Mouse (Mus musculus): Measurements from ENCODE around the gene Adam12. TPM values are rescaled to one million over a fixed set of nuclear protein-coding genes. Genes with fewer than 3 reads are reported as not detected.

The Adam12 gene
- polyA plus RNA-seq, 1 experiment from 2014 or later, result 0.57 TPM

DNA sequence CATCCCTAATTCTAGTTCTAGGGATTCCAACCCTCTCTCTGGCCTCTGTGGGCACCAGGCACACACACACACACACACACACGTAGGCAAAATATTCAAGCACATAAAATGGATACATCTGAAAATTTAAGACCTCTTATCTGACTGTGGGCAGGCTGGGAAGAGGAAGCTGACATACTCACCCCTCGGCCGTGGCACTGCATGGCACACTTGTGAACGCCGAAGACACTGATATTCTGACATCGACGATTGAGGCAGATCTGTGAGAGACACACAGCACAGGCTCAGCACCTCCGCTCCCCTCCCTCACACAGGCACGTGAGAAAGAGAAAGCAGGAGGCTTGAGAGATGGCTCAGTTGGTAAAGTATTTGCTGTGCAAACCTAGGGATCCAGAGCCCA, 315.7 kb downstream of the Adam12 start:
- Histone ChIP-seq H3K36me3 (ENCODE audit: control insufficient read depth, insufficient read depth, low read length) (no peaks in the 10 kb centered on the region), H3K9me3 (ENCODE audit: control insufficient read depth, low read length) (no peaks in the 10 kb centered on the region), H3K27me3 (ENCODE audit: control insufficient read depth, insufficient read depth, low read length) (no peaks in the 10 kb centered on the region), H3K4me1 (replicated peaks; ENCODE audit: control insufficient read depth, insufficient read depth) (no peaks in the 10 kb centered on the region), H3K4me3 (ENCODE audit: low read depth, low read length) (no peak overlapping the region), H3K9ac (ENCODE audit: low read length) (no peak overlapping the region), H3K4me2 (replicated peaks; ENCODE audit: low read depth) (no peak overlapping the region), H3K27ac (replicated peaks) (no peak overlapping the region)
- DNase-seq (ENCODE audit: low spot score) (no peak), ATAC-seq (ENCODE audit: low FRiP score, low TSS enrichment) (no peak)
- no peak for TF ChIP-seq EP300 (optimal IDR thresholded peaks at IDR 0.05)
- TF ChIP-seq CTCF (IDR thresholded peaks at IDR 0.05; ENCODE audit: low read depth), result no peak
- 74% methylated on average over 9 of the region's 9 CpGs for WGBS

DNA sequence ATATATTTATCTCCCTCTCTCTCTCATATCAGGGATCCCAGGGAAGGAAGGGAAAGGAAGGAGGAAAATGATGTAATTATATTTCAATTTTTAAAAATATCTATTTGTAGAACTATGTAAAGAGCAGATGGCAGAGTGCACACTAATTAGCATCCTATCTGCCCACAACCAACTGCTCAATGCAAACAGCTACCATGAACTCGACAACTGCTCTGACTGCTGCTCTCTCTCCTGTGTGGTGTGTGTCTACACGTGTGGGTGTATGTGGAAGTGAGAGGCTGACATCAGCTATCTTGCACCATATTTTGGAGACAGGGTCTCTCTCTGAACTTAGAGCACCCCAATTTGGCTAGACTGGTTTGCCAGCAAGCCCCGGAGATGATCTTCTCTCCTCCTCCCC, 320.1 kb downstream of the Adam12 start:
- no peak overlapping the region for H3K27ac ChIP-seq (replicated peaks)
- ATAC-seq (ENCODE audit: low FRiP score, low TSS enrichment) (no peak), DNase-seq (ENCODE audit: low spot score) (no peak)
- H3K27me3 ChIP-seq (ENCODE audit: control insufficient read depth, insufficient read depth, low read length), result no peaks in the 10 kb centered on the region
- H3K9me3 ChIP-seq (ENCODE audit: control insufficient read depth, low read length), result no peaks in the 10 kb centered on the region
- no peak overlapping the region for H3K4me3 ChIP-seq (ENCODE audit: low read depth, low read length)
- 80% methylated on average over 3 of the region's 3 CpGs for WGBS
- no peak overlapping the region for H3K9ac ChIP-seq (ENCODE audit: low read length)
- H3K36me3 ChIP-seq (ENCODE audit: control insufficient read depth, insufficient read depth, low read length), result no peaks in the 10 kb centered on the region
- H3K4me2 ChIP-seq (replicated peaks; ENCODE audit: low read depth), result no peak overlapping the region
- TF ChIP-seq EP300 (optimal IDR thresholded peaks at IDR 0.05) (no peak), CTCF (IDR thresholded peaks at IDR 0.05; ENCODE audit: low read depth) (no peak)
- H3K4me1 ChIP-seq (replicated peaks; ENCODE audit: control insufficient read depth, insufficient read depth), result no peaks in the 10 kb centered on the region

DNA sequence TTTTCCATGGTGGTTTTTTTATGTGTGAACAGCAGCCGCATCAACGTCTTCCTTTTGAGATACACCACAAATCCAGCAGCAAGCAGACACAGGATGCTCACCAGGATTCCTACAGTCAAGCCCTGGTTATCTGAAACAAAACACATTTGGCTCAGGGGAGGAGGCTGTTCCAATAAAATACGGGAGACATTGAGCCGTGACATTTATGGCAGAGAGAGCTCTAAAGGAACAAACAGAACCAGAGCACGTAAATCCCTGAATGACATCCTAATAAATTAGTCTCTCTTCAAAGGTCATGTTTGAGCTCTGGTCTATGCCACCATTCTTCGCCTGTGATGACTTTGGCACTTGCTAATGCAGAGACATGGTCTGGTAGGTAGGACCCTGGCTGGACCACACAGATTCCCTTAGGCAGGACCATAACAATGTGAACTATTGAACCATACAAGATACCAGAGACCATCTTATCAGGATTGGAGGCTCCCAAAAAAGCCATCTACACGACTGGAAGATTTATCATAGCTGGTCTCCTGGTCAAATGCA, 322.0 kb downstream of the Adam12 start:
- Histone ChIP-seq H3K4me2 (replicated peaks; ENCODE audit: low read depth) (no peak overlapping the region), H3K9me3 (ENCODE audit: control insufficient read depth, low read length) (0 out of 2 replicates have a peak, but pooled peaks cover 2% of the 10 kb centered on the region), H3K9ac (ENCODE audit: low read length) (no peak overlapping the region), H3K4me3 (ENCODE audit: low read depth, low read length) (no peak overlapping the region), H3K27me3 (ENCODE audit: control insufficient read depth, insufficient read depth, low read length) (no peaks in the 10 kb centered on the region), H3K4me1 (replicated peaks; ENCODE audit: control insufficient read depth, insufficient read depth) (no peaks in the 10 kb centered on the region), H3K27ac (replicated peaks) (no peak overlapping the region), H3K36me3 (ENCODE audit: control insufficient read depth, insufficient read depth, low read length) (no peaks in the 10 kb centered on the region)
- 53% methylated on average over 7 of the region's 7 CpGs for WGBS
- TF ChIP-seq CTCF (IDR thresholded peaks at IDR 0.05; ENCODE audit: low read depth) (no peak), EP300 (optimal IDR thresholded peaks at IDR 0.05) (no peak)
- ATAC-seq (ENCODE audit: low FRiP score, low TSS enrichment) (no peak), DNase-seq (ENCODE audit: low spot score) (no peak)

DNA sequence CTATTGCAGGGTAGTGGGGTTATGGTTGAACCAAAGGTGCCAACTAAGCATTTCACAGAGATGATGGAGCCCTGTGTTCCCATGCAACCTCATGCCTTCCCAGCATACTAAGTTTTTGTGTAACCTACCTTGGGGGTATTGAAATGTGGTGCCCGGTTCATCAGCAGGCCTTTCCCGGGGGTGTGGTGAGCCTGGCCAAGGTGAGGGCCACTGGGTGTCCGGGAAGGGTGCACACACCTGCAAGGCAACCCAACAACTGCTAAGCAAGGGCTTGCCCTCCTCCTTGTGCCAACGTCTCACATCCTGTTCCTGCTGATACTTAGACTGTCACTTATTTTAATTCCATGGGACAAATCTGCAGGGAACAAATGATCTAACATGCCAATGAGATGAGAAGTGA, 323.0 kb downstream of the Adam12 start:
- H3K4me3 ChIP-seq (ENCODE audit: low read depth, low read length), result no peak overlapping the region
- H3K27ac ChIP-seq (replicated peaks), result no peak overlapping the region
- DNase-seq (ENCODE audit: low spot score), result no peak
- no peak for ATAC-seq (ENCODE audit: low FRiP score, low TSS enrichment)
- 85% methylated on average over 4 of the region's 4 CpGs for WGBS
- no peaks in the 10 kb centered on the region for H3K4me1 ChIP-seq (replicated peaks; ENCODE audit: control insufficient read depth, insufficient read depth)
- H3K9ac ChIP-seq (ENCODE audit: low read length), result no peak overlapping the region
- no peaks in the 10 kb centered on the region for H3K36me3 ChIP-seq (ENCODE audit: control insufficient read depth, insufficient read depth, low read length)
- no peak for TF ChIP-seq CTCF (IDR thresholded peaks at IDR 0.05; ENCODE audit: low read depth)
- no peak for TF ChIP-seq EP300 (optimal IDR thresholded peaks at IDR 0.05)
- H3K27me3 ChIP-seq (ENCODE audit: control insufficient read depth, insufficient read depth, low read length), result no peaks in the 10 kb centered on the region
- no peak overlapping the region for H3K4me2 ChIP-seq (replicated peaks; ENCODE audit: low read depth)
- 0 out of 2 replicates have a peak, but pooled peaks cover 2% of the 10 kb centered on the region for H3K9me3 ChIP-seq (ENCODE audit: control insufficient read depth, low read length)

DNA sequence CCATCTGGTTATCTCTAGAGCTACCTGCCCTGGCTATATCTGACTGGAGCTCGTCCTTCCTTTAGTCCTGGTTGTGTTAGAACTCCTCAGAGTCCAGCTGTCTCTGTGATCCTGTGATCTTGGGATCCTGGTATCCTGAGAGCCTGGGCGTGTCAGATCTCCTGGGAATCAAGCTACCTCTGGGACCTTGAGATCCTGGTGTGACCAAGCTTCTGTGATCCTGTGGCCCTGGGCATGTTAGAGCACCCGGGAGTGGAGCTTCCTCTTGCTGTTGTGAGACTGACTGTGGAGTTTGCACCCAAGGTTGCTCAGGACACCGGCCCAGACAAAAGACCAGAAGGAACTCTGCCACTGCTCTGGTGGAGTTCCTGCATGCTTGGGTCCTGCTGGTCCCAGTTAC, 332.6 kb downstream of the Adam12 start:
- no peaks in the 10 kb centered on the region for H3K4me1 ChIP-seq (replicated peaks; ENCODE audit: control insufficient read depth, insufficient read depth)
- TF ChIP-seq EP300 (optimal IDR thresholded peaks at IDR 0.05) (no peak), CTCF (IDR thresholded peaks at IDR 0.05; ENCODE audit: low read depth) (no peak)
- no peaks in the 10 kb centered on the region for H3K27me3 ChIP-seq (ENCODE audit: control insufficient read depth, insufficient read depth, low read length)
- WGBS, result 88% methylated on average over 4 of the region's 4 CpGs
- no peak overlapping the region for H3K4me2 ChIP-seq (replicated peaks; ENCODE audit: low read depth)
- no peak overlapping the region for H3K4me3 ChIP-seq (ENCODE audit: low read depth, low read length)
- ATAC-seq (ENCODE audit: low FRiP score, low TSS enrichment) (no peak), DNase-seq (ENCODE audit: low spot score) (no peak)
- no peak overlapping the region for H3K27ac ChIP-seq (replicated peaks)
- no peaks in the 10 kb centered on the region for H3K9me3 ChIP-seq (ENCODE audit: control insufficient read depth, low read length)
- no peaks in the 10 kb centered on the region for H3K36me3 ChIP-seq (ENCODE audit: control insufficient read depth, insufficient read depth, low read length)
- no peak overlapping the region for H3K9ac ChIP-seq (ENCODE audit: low read length)

DNA sequence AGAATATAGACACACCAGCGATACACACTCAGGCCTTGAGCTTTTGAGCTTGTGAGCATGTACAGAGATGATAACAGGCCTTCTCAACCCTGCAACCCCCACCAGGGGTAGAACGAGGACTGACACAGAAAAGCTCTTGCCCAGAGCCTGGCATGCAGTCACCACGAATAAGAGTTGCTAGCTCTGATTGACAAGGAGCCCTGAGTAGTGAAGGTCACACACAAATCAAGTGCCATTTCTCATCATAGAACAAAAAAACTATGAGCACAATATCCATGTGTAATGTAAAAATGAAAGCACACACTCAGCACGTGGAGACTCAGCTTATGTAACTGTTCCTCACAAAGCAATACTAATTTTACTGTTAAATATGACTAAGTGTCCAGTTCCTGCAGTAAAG, 340.1 kb downstream of the Adam12 start:
- no peak overlapping the region for H3K4me3 ChIP-seq (ENCODE audit: low read depth, low read length)
- no peaks in the 10 kb centered on the region for H3K27me3 ChIP-seq (ENCODE audit: control insufficient read depth, insufficient read depth, low read length)
- H3K36me3 ChIP-seq (ENCODE audit: control insufficient read depth, insufficient read depth, low read length), result no peaks in the 10 kb centered on the region
- 71% methylated on average over 4 of the region's 4 CpGs for WGBS
- no peak for DNase-seq (ENCODE audit: low spot score)
- H3K4me1 ChIP-seq (replicated peaks; ENCODE audit: control insufficient read depth, insufficient read depth), result no peaks in the 10 kb centered on the region
- H3K4me2 ChIP-seq (replicated peaks; ENCODE audit: low read depth), result no peak overlapping the region
- no peak for ATAC-seq (ENCODE audit: low FRiP score, low TSS enrichment)
- no peaks in the 10 kb centered on the region for H3K9me3 ChIP-seq (ENCODE audit: control insufficient read depth, low read length)
- H3K9ac ChIP-seq (ENCODE audit: low read length), result no peak overlapping the region
- TF ChIP-seq CTCF (IDR thresholded peaks at IDR 0.05; ENCODE audit: low read depth) (no peak), EP300 (optimal IDR thresholded peaks at IDR 0.05) (no peak)
- no peak overlapping the region for H3K27ac ChIP-seq (replicated peaks)

Measured in stomach, postnatal 0 days (tissue).